Mouse (Mus musculus) midbrain, postnatal 0 days (tissue): ENCODE data around the gene Arhgap32. TPM values are rescaled to one million over a fixed set of nuclear protein-coding genes. Genes with fewer than 3 reads are reported as not detected.

Experiments used
- ATAC-seq: fragments of 200-750 bp; cut with Nextera tagmentation; 2 replicates; pipeline ENCODE4 v1.8.0; 2017; ENCODE audit warnings: moderate number of reproducible peaks, mild to moderate bottlenecking, moderate TSS enrichment, moderate library complexity; ENCODE audit not compliant: low FRiP score
- DNase-seq: peaks from one replicate; pipeline ENCODE4 v3.0.0-alpha.2; 2015; ENCODE audit warnings: low spot score
- H3K27ac ChIP-seq: fragments of 300-500 bp; sonication (generic); 2 replicates; pipeline ENCODE4 v1.5.1; 2014; ENCODE audit warnings: low read depth, mild to moderate bottlenecking, low read length, mixed read lengths
- H3K27me3 ChIP-seq: fragments of 300-500 bp; sonication (generic); 2 replicates; pipeline ENCODE4 v1.6.1; 2014; ENCODE audit warnings: low read length, control low read depth, mixed read lengths; ENCODE audit not compliant: insufficient read depth
- H3K36me3 ChIP-seq: fragments of 300-500 bp; sonication (generic); 2 replicates; pipeline ENCODE4 v1.6.1; 2014; ENCODE audit warnings: low read length, control low read depth, mixed read lengths; ENCODE audit not compliant: insufficient read depth
- H3K4me1 ChIP-seq: fragments of 300-500 bp; sonication (generic); 2 replicates; pipeline ENCODE4 v1.6.1; 2014; ENCODE audit warnings: mild to moderate bottlenecking, control low read depth, antibody characterized with exemption, low read length, mixed read lengths; ENCODE audit not compliant: insufficient read depth
- H3K4me2 ChIP-seq: fragments of 300-500 bp; sonication (generic); 2 replicates; pipeline ENCODE4 v1.6.1; 2014; ENCODE audit warnings: low read depth, mild to moderate bottlenecking, low read length, mixed read lengths; ENCODE audit not compliant: poor library complexity, severe bottlenecking
- H3K4me3 ChIP-seq: fragments of 300-500 bp; sonication (generic); 2 replicates; pipeline ENCODE4 v1.5.1; 2014; ENCODE audit warnings: low read depth, mild to moderate bottlenecking, low read length, moderate library complexity
- H3K9ac ChIP-seq: fragments of 300-500 bp; sonication (generic); replicated peaks from 2 replicates; pipeline ENCODE4 v1.6.1; 2014; ENCODE audit warnings: mild to moderate bottlenecking, low read length, moderate library complexity, mixed read lengths; ENCODE audit not compliant: poor library complexity, severe bottlenecking
- H3K9me3 ChIP-seq: fragments of 300-500 bp; sonication (generic); 2 replicates; pipeline ENCODE4 v1.6.1; 2016; ENCODE audit warnings: low read length, control low read depth
- CTCF ChIP-seq: IDR thresholded peaks from 2 replicates; pipeline ENCODE4 v1.5.1; 2016; ENCODE audit warnings: antibody characterized with exemption, mild to moderate bottlenecking
- WGBS: fragments of 180-500 bp; shearing (Covaris S2); extraction: QIAGEN DNeasy Blood & Tissue Kit; methylation state at CpG from one replicate; pipeline ENCODE4 v1.1.7; 2014; 5-methylcytosine and 5-hydroxymethylcytosine counted together
- polyA plus RNA-seq: library from polyadenylated mRNA; unstranded; fragments of >200 nt; fragmentation: Nextera tagmentation; extraction: Ambion mirVana; gene quantifications from 2 replicates; pipeline ENCODE4 v1.2.1, GENCODE M21; 2015
- total RNA-seq: library from RNA; depleted of rRNA; stranded (reverse); fragments of >200 nt; gene quantifications from 2 replicates; pipeline ENCODE4 v1.2.3, GENCODE M21; 2014

Gene Arhgap32
- total and polyA plus RNA-seq, 2 experiments from 2014 or later: 8.3 to 48.3 TPM

DNA sequence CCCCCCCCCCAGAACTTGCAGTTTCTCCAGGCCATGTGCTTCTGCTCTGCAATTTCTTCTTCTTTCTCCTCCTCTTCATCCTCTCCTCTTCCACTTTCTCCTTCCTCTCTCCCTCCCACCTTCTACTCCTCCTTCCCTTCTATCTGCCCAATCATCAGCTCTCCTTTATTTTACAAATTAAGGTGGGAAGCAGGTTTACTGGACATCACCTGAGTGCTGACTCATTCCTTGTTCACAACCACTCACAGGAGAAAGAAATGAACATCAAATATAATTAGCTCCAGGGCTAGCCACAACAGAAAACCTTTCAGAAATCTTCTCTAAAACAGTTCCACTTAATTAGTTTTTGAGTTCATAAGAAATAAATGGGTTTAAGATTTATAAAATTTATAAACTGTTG lies 20.3 kb downstream of the Arhgap32 start:
- no peak for DNase-seq
- Histone ChIP-seq H3K27ac (no peak overlapping the region), H3K4me3 (no peak overlapping the region), H3K9me3 (no peaks in the 10 kb centered on the region), H3K4me2 (no peak overlapping the region), H3K27me3 (no peaks in the 10 kb centered on the region), H3K4me1 (no peaks in the 10 kb centered on the region), H3K36me3 (no peaks in the 10 kb centered on the region), H3K9ac (no peak overlapping the region)
- no peak for TF ChIP-seq CTCF
- no peak for ATAC-seq

- ATAC-seq (no peak), DNase-seq (no peak)
- no peaks in the 10 kb centered on the region for H3K9me3 ChIP-seq
- no peak overlapping the region for H3K9ac ChIP-seq
- no peaks in the 10 kb centered on the region for H3K27me3 ChIP-seq
- H3K4me1 ChIP-seq: no peaks in the 10 kb centered on the region
- H3K27ac ChIP-seq: no peak overlapping the region
- 78% methylated on average over 11 of the region's 11 CpGs for WGBS
- H3K4me3 ChIP-seq: no peak overlapping the region
- no peak overlapping the region for H3K4me2 ChIP-seq
- TF ChIP-seq CTCF: no peak
- H3K36me3 ChIP-seq: no peaks in the 10 kb centered on the region
Observed at GRCm38 (mm10) chr9:32136680-32137295, 20.9 kb downstream of the Arhgap32 start.

DNA sequence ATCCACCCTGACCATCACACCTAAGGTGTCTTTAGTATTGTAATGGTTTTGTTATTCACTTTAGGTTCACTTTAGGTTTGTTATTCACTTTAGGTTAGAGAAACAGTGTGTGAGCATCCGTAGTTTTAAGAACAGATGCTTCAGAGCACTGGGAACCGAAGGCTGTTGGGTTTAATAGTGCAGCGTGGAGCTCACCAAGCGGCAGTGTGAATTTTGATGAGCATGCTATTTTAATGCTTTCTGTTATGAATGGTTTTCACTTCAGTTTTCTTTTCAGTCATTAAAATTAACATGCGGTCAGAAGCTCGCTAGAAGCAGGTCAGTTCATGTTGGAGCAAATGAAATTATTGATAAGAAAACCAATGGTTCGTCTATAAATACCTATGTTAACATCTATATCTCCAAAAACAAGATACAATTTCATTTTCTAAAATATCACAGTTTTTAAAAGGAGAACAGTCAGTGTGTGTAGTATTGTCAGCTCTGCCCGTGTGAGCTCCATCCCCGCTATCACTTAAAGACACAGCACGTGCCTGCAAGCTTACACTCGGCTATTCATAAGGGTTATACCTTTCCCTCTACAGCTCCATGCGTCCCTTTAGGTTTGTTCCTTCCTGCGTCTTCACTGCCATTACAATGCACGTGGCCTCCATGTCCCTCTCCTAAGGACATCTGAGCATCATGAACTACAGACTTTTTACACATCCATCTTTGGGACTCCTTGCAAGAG lies 21.9 kb downstream of the Arhgap32 start:
- H3K27ac ChIP-seq: no peak overlapping the region
- no peak for TF ChIP-seq CTCF
- H3K9me3 ChIP-seq: no peaks in the 10 kb centered on the region
- WGBS: 74% methylated on average over 14 of the region's 14 CpGs
- H3K9ac ChIP-seq: no peak overlapping the region
- no peak overlapping the region for H3K4me2 ChIP-seq
- ATAC-seq: no peak
- no peak overlapping the region for H3K4me3 ChIP-seq
- no peak for DNase-seq
- no peaks in the 10 kb centered on the region for H3K36me3 ChIP-seq
- no peaks in the 10 kb centered on the region for H3K4me1 ChIP-seq
- no peaks in the 10 kb centered on the region for H3K27me3 ChIP-seq

DNA sequence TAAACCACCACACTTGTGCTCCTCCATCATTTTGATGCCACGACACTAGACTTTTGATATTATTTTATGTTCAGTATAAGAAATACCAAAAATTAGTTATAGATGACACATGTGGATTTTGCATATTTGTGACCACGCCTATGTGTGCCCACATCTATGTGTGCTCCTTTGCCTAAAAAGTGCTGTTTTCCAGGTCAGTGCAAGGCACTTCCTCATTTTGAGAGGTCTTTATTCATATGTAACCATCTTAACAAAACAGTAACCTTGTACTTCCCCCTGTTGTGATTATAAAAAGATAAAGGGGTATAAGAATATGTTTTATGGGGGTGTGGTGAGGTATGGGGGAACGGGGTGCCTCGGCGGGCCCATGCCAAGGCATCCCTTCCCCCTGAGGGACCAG lies 22.7 kb downstream of the Arhgap32 start:
- Histone ChIP-seq H3K27ac (no peak overlapping the region), H3K36me3 (no peaks in the 10 kb centered on the region), H3K9me3 (no peaks in the 10 kb centered on the region), H3K27me3 (no peaks in the 10 kb centered on the region), H3K4me2 (no peak overlapping the region), H3K4me1 (no peaks in the 10 kb centered on the region), H3K4me3 (no peak overlapping the region), H3K9ac (no peak overlapping the region)
- DNase-seq: no peak
- WGBS: 97% methylated on average over 5 of the region's 5 CpGs
- no peak for TF ChIP-seq CTCF
- ATAC-seq: no peak

GRCm38 (mm10) chr9:32139641-32140040 lies 23.7 kb downstream of the Arhgap32 start:
- no peak overlapping the region for H3K9ac ChIP-seq
- TF ChIP-seq CTCF: no peak
- H3K27ac ChIP-seq: no peak overlapping the region
- H3K4me2 ChIP-seq: no peak overlapping the region
- H3K36me3 ChIP-seq: no peaks in the 10 kb centered on the region
- 74% methylated on average over 5 of the region's 5 CpGs for WGBS
- no peak for ATAC-seq
- no peaks in the 10 kb centered on the region for H3K9me3 ChIP-seq
- no peaks in the 10 kb centered on the region for H3K4me1 ChIP-seq
- no peaks in the 10 kb centered on the region for H3K27me3 ChIP-seq
- DNase-seq: no peak
- no peak overlapping the region for H3K4me3 ChIP-seq

GRCm38 (mm10) chr9:32142834-32143233 lies 26.9 kb downstream of the Arhgap32 start:
- Histone ChIP-seq H3K27me3 (no peaks in the 10 kb centered on the region), H3K9ac (no peak overlapping the region), H3K4me1 (no peaks in the 10 kb centered on the region), H3K9me3 (no peaks in the 10 kb centered on the region), H3K4me3 (no peak overlapping the region), H3K27ac (no peak overlapping the region), H3K36me3 (no peaks in the 10 kb centered on the region), H3K4me2 (no peak overlapping the region)
- ATAC-seq (no peak), DNase-seq (no peak)
- 76% methylated on average over 3 of the region's 3 CpGs for WGBS
- no peak for TF ChIP-seq CTCF
